Comparison of ENCODE assay signal across 26 mouse cellular contexts in genomic region chr16:87848799-87849198, GRCm38 (mm10).
"Had no signal": no experiment of that assay in that cellular context is flagged by ENCODE, and none has a peak within 500 bp of the region (broad histone marks: within the 10 kb centered on the region; RNA-seq: fewer than 3 reads in every experiment).

No protein-coding gene starts in this region.

- H3K4me3 ChIP-seq: embryonic facial prominence, embryonic 10.5 days; embryonic facial prominence, embryonic 12.5 days; embryonic facial prominence, embryonic 13.5 days; embryonic facial prominence, embryonic 15.5 days; erythroblast, embryonic 14.5 days; forebrain, embryonic 10.5 days; forebrain, embryonic 12.5 days; forebrain, embryonic 13.5 days; forebrain, embryonic 15.5 days; gastrocnemius, adult 2 months; heart, adult 2 months had no signal

- ATAC-seq: forebrain, embryonic 13.5 days; forebrain, embryonic 14.5 days; forebrain, embryonic 15.5 days; forebrain, embryonic 16.5 days; forebrain, postnatal 0 days had no signal

- H3K36me3 ChIP-seq: embryonic facial prominence, embryonic 10.5 days; embryonic facial prominence, embryonic 12.5 days; embryonic facial prominence, embryonic 13.5 days; embryonic facial prominence, embryonic 15.5 days; forebrain, embryonic 10.5 days; forebrain, embryonic 12.5 days; forebrain, embryonic 15.5 days had no signal

- H3K9ac ChIP-seq: embryonic facial prominence, embryonic 12.5 days; embryonic facial prominence, embryonic 13.5 days; embryonic facial prominence, embryonic 15.5 days; forebrain, embryonic 12.5 days; forebrain, embryonic 13.5 days; forebrain, embryonic 15.5 days; forebrain, postnatal 0 days had no signal

- H3K27me3 ChIP-seq: embryonic facial prominence, embryonic 12.5 days; embryonic facial prominence, embryonic 13.5 days; embryonic facial prominence, embryonic 15.5 days; forebrain, embryonic 12.5 days; forebrain, embryonic 13.5 days; forebrain, embryonic 15.5 days had no signal

- H3K27ac ChIP-seq: embryonic facial prominence, embryonic 10.5 days; embryonic facial prominence, embryonic 12.5 days; embryonic facial prominence, embryonic 13.5 days; embryonic facial prominence, embryonic 15.5 days; forebrain, embryonic 10.5 days; forebrain, embryonic 12.5 days; forebrain, embryonic 13.5 days; forebrain, embryonic 15.5 days; gastrocnemius, adult 2 months; heart, adult 2 months had no signal

- H3K4me1 ChIP-seq: embryonic facial prominence, embryonic 10.5 days; embryonic facial prominence, embryonic 12.5 days; embryonic facial prominence, embryonic 13.5 days; embryonic facial prominence, embryonic 15.5 days; forebrain, embryonic 10.5 days had no signal

- H3K4me2 ChIP-seq: embryonic facial prominence, embryonic 12.5 days; embryonic facial prominence, embryonic 13.5 days; embryonic facial prominence, embryonic 15.5 days; forebrain, embryonic 12.5 days; forebrain, embryonic 13.5 days; forebrain, embryonic 15.5 days had no signal

- H3K9me3 ChIP-seq: embryonic facial prominence, embryonic 10.5 days; embryonic facial prominence, embryonic 12.5 days; embryonic facial prominence, embryonic 13.5 days; embryonic facial prominence, embryonic 15.5 days; forebrain, embryonic 10.5 days; forebrain, embryonic 12.5 days; forebrain, embryonic 13.5 days; forebrain, embryonic 15.5 days had no signal

- DNase-seq: cerebellum, adult 2 months; cerebellum, adult 8-10 months; cerebellum, adult 9-10 months; cerebellum, adult 9-11 months; cerebellum, postnatal 25 days; cerebellum, postnatal 36 days; embryo, embryonic 11 days; forebrain, postnatal 0 days; gastrocnemius, adult 2 months; gastrocnemius, postnatal 10 days; gastrocnemius, postnatal 14 days; gastrocnemius, postnatal 25 days; gastrocnemius, postnatal 36 days; heart, adult 18-20 months; heart, adult 2 months had no signal
